8 mouse cellular contexts compared by ENCODE assay signal in genomic region chr2:155928711-155929345, GRCm38 (mm10). TPM values are rescaled to one million over a fixed set of nuclear protein-coding genes. Genes with fewer than 3 reads are reported as not detected.
DNase-seq lines count a peak whose midpoint lies in the region; ATAC-seq and TF ChIP-seq lines count a peak whose summit lies in the region.

No protein-coding gene starts in this region.

- peak overlapping the region; percentile 88 for H3K4me2 ChIP-seq in kidney, postnatal 0 days (ENCODE audit: low read length)
- peak overlapping the region; percentile 89 for H3K4me2 ChIP-seq in neural tube, embryonic 13.5 days

- 44% methylated on average over 7 of the region's 7 CpGs for WGBS in kidney, postnatal 0 days
- 70% methylated on average over 7 of the region's 7 CpGs for WGBS in neural tube, embryonic 13.5 days

- peaks cover 10% of the 10 kb centered on the region for H3K4me1 ChIP-seq in embryonic fibroblast, embryonic 13.5 days (ENCODE audit: control insufficient read depth, insufficient read depth, low read length)
- H3K4me1 ChIP-seq in kidney, postnatal 0 days (replicated peaks; ENCODE audit: insufficient read depth, low read length), result 0 out of 2 replicates have a peak, but pooled peaks cover 3% of the 10 kb centered on the region
- H3K4me1 ChIP-seq in neural tube, embryonic 13.5 days (replicated peaks), result peaks cover 23% of the 10 kb centered on the region

- peak overlapping the region; percentile 74 for H3K4me3 ChIP-seq in left cerebral cortex, adult 2 months
- H3K4me3 ChIP-seq in embryonic fibroblast, embryonic 13.5 days (ENCODE audit: insufficient read depth, low read length), result peak overlapping the region; percentile 59
- peak overlapping the region; percentile 65 for H3K4me3 ChIP-seq in kidney, postnatal 0 days (replicated peaks; ENCODE audit: low read depth, low read length)
- peak overlapping the region; percentile 67 for H3K4me3 ChIP-seq in neural tube, embryonic 13.5 days

- DNase-seq in left cerebral cortex, adult 2 months (ENCODE audit: extremely low spot score in 1 of 2, low spot score in 2 of 2), result no peak
- no peak for DNase-seq in left cerebral cortex, postnatal 10 days (ENCODE audit: extremely low spot score in 1 of 2, low spot score in 2 of 2)
- no peak for DNase-seq in kidney, postnatal 0 days (ENCODE audit: low spot score)
- DNase-seq in cerebellum, adult 18-20 months, result no peak
- DNase-seq in embryo, embryonic 10 days (ENCODE audit: low spot score), result no peak

- intact Hi-C loops in left cerebral cortex, adult 2 months (cut with DNase I), result no loop called here
- intact Hi-C loops in left cerebral cortex, postnatal 10 days (cut with DNase I), result no loop called here

- TF ChIP-seq POLR2A in embryonic fibroblast, embryonic 13.5 days (IDR thresholded peaks at IDR 0.05; ENCODE audit: low read depth, low read length), result no peak

- ATAC-seq in kidney, postnatal 0 days (replicated peaks; ENCODE audit: low FRiP score, low read depth), result no peak
- no peak for ATAC-seq in neural tube, embryonic 13.5 days (ENCODE audit: low read depth)
- ATAC-seq in erythroid progenitor cell, adult 5-6 weeks (replicated peaks; ENCODE audit: low FRiP score, poor library complexity, severe bottlenecking), result no peak

- TF ChIP-seq CTCF in left cerebral cortex, adult 2 months (IDR thresholded peaks at IDR 0.05), result no peak
- TF ChIP-seq CTCF in embryonic fibroblast, embryonic 13.5 days (IDR thresholded peaks at IDR 0.05; ENCODE audit: borderline replicate concordance, insufficient read depth, low read length), result no peak
- TF ChIP-seq CTCF in kidney, postnatal 0 days (IDR thresholded peaks at IDR 0.05; ENCODE audit: low read depth), result no peak

- peak overlapping the region; percentile 68 for H3K9ac ChIP-seq in kidney, postnatal 0 days (ENCODE audit: low read depth, low read length)
- peak overlapping the region; percentile 78 for H3K9ac ChIP-seq in neural tube, embryonic 13.5 days

- H3K27me3 ChIP-seq in kidney, postnatal 0 days (ENCODE audit: insufficient read depth, low read length), result no peaks in the 10 kb centered on the region
- no peaks in the 10 kb centered on the region for H3K27me3 ChIP-seq in neural tube, embryonic 13.5 days

- no peak overlapping the region; the same call in 1 of the 2 replicates for H3K27ac ChIP-seq in left cerebral cortex, adult 2 months
- H3K27ac ChIP-seq in embryonic fibroblast, embryonic 13.5 days (ENCODE audit: insufficient read depth, low read length), result no peak overlapping the region
- H3K27ac ChIP-seq in kidney, postnatal 0 days, result peak overlapping the region; percentile 88
- no peak overlapping the region for H3K27ac ChIP-seq in neural tube, embryonic 13.5 days (replicated peaks)

- no peaks in the 10 kb centered on the region for H3K9me3 ChIP-seq in kidney, postnatal 0 days (replicated peaks; ENCODE audit: low read length)
- H3K9me3 ChIP-seq in neural tube, embryonic 13.5 days, result no peaks in the 10 kb centered on the region

- H3K36me3 ChIP-seq in kidney, postnatal 0 days (ENCODE audit: insufficient read depth, low read length), result 0 out of 2 replicates have a peak, but pooled peaks cover 7% of the 10 kb centered on the region
- H3K36me3 ChIP-seq in neural tube, embryonic 13.5 days, result 0 out of 2 replicates have a peak, but pooled peaks cover 3% of the 10 kb centered on the region

RNA-seq across cellular contexts. Expression of gene Uqcc1, which starts 1.3 kb away (rescaled TPM):
- total RNA-seq in left cerebral cortex, adult 2 months (2021), result 10 to 100 TPM; 70.4 to 75.7 TPM
- 10 to 100 TPM; 51.8 to 52.9 TPM for total RNA-seq in left cerebral cortex, postnatal 10 days (2021)
- 37.8 and 39.5 TPM in 2 replicates for polyA plus RNA-seq in embryonic fibroblast, embryonic 13.5 days (2011; ENCODE audit: insufficient read length, low read depth, missing spikeins)
- polyA plus RNA-seq in kidney, postnatal 0 days (2015; fragmentation: Nextera tagmentation; extraction: Ambion mirVana), result 72.9 and 83.2 TPM in 2 replicates
- 69.7 and 73.1 TPM in 2 replicates for polyA plus RNA-seq in neural tube, embryonic 13.5 days (2015; fragmentation: Nextera tagmentation; extraction: Ambion mirVana)
- total RNA-seq in erythroid progenitor cell, adult 5-6 weeks (2015; ENCODE audit: low replicate concordance), result 1.7 and 7.6 TPM in 2 replicates
- total RNA-seq in erythroid progenitor cell, adult 5-6 weeks (2017; ENCODE audit: low replicate concordance), result 2.3 and 2.6 TPM in 2 replicates

RNA-seq across cellular contexts. Expression of gene Gm15557, which starts 11.7 kb away (rescaled TPM):
- total RNA-seq in left cerebral cortex, adult 2 months (2021), result not detected
- not detected for total RNA-seq in left cerebral cortex, postnatal 10 days (2021)
- not detected in 2 replicates for polyA plus RNA-seq in embryonic fibroblast, embryonic 13.5 days (2011; ENCODE audit: insufficient read length, low read depth, missing spikeins)
- polyA plus RNA-seq in kidney, postnatal 0 days (2015; fragmentation: Nextera tagmentation; extraction: Ambion mirVana), result not detected in 2 replicates
- polyA plus RNA-seq in neural tube, embryonic 13.5 days (2015; fragmentation: Nextera tagmentation; extraction: Ambion mirVana), result not detected in 2 replicates
- total RNA-seq in erythroid progenitor cell, adult 5-6 weeks (2015; ENCODE audit: low replicate concordance), result not detected in 2 replicates
- total RNA-seq in erythroid progenitor cell, adult 5-6 weeks (2017; ENCODE audit: low replicate concordance), result not detected in 2 replicates

RNA-seq across cellular contexts. Expression of gene Gdf5, which starts 16.3 kb away (rescaled TPM):
- under 1 TPM in 1 of 2 experiments, not detected in 1; 0.25 TPM for total RNA-seq in left cerebral cortex, adult 2 months (2021)
- total RNA-seq in left cerebral cortex, postnatal 10 days (2021), result 1 to 10 TPM in 1 of 2 experiments, under 1 TPM in 1; 0.77 to 1.0 TPM
- polyA plus RNA-seq in embryonic fibroblast, embryonic 13.5 days (2011; ENCODE audit: insufficient read length, low read depth, missing spikeins), result 0.92 and 1.3 TPM in 2 replicates
- polyA plus RNA-seq in kidney, postnatal 0 days (2015; fragmentation: Nextera tagmentation; extraction: Ambion mirVana), result 0.64 and 0.91 TPM in 2 replicates
- polyA plus RNA-seq in neural tube, embryonic 13.5 days (2015; fragmentation: Nextera tagmentation; extraction: Ambion mirVana), result 1.3 and 2.1 TPM in 2 replicates
- total RNA-seq in erythroid progenitor cell, adult 5-6 weeks (2015; ENCODE audit: low replicate concordance), result not detected in 2 replicates
- not detected in 2 replicates for total RNA-seq in erythroid progenitor cell, adult 5-6 weeks (2017; ENCODE audit: low replicate concordance)

RNA-seq across cellular contexts. Expression of gene Cep250, which starts 27.4 kb away (rescaled TPM):
- total RNA-seq in left cerebral cortex, adult 2 months (2021), result 10 to 100 TPM; 19.5 to 19.9 TPM
- total RNA-seq in left cerebral cortex, postnatal 10 days (2021), result 10 to 100 TPM; 16.2 to 17.5 TPM
- 19.3 and 28.4 TPM in 2 replicates for polyA plus RNA-seq in embryonic fibroblast, embryonic 13.5 days (2011; ENCODE audit: insufficient read length, low read depth, missing spikeins)
- polyA plus RNA-seq in kidney, postnatal 0 days (2015; fragmentation: Nextera tagmentation; extraction: Ambion mirVana), result 10.1 and 11.0 TPM in 2 replicates
- 13.6 and 18.6 TPM in 2 replicates for polyA plus RNA-seq in neural tube, embryonic 13.5 days (2015; fragmentation: Nextera tagmentation; extraction: Ambion mirVana)
- total RNA-seq in erythroid progenitor cell, adult 5-6 weeks (2015; ENCODE audit: low replicate concordance), result 4.2 and 32.4 TPM in 2 replicates
- total RNA-seq in erythroid progenitor cell, adult 5-6 weeks (2017; ENCODE audit: low replicate concordance), result 18.5 and 19.2 TPM in 2 replicates

Comparison
In these comparisons a context has a peak if more than half of its experiments do, and no peak if none do; other contexts are left out.
1. RNA of gene Uqcc1, which starts 1.3 kb away (total RNA-seq): 70.4 to 75.7 TPM in left cerebral cortex, adult 2 months and 51.8 to 52.9 TPM in left cerebral cortex, postnatal 10 days; 1.7 to 7.6 TPM in erythroid progenitor cell, adult 5-6 weeks; every median in the first group is over 4 times any median in the second.
2. Peak in every context shown above with its lines, with median percentiles within 50 percentile points of each other: H3K4me3 ChIP-seq.